Mouse (Mus musculus) hindbrain, postnatal 0 days (tissue): ENCODE measurements around the gene Mettl8. TPM values are rescaled to one million over a fixed set of nuclear protein-coding genes. Genes with fewer than 3 reads are reported as not detected.

ENCODE experiments used
- ATAC-seq: fragments of 200-750 bp; cut with Nextera tagmentation; 2 replicates; pipeline ENCODE4 v1.8.0; 2017; ENCODE audit warnings: mild to moderate bottlenecking, moderate TSS enrichment, moderate library complexity
- DNase-seq: peaks from one replicate; pipeline ENCODE4 v3.0.0-alpha.2; 2015; ENCODE audit warnings: low spot score
- H3K27ac ChIP-seq: fragments of 300-500 bp; sonication (generic); 2 replicates; pipeline ENCODE4 v1.5.1; 2014; ENCODE audit warnings: mild to moderate bottlenecking
- H3K27me3 ChIP-seq: fragments of 300-500 bp; sonication (generic); 2 replicates; pipeline ENCODE4 v1.6.1; 2014; ENCODE audit warnings: low read length, mixed read lengths; ENCODE audit not compliant: insufficient read depth
- H3K36me3 ChIP-seq: fragments of 300-500 bp; sonication (generic); 2 replicates; pipeline ENCODE4 v1.6.1; 2014; ENCODE audit warnings: low read length, mixed read lengths; ENCODE audit not compliant: insufficient read depth
- H3K4me1 ChIP-seq: fragments of 300-500 bp; sonication (generic); 2 replicates; pipeline ENCODE4 v1.6.1; 2014; ENCODE audit warnings: antibody characterized with exemption, low read length, mixed read lengths; ENCODE audit not compliant: insufficient read depth
- H3K4me2 ChIP-seq: fragments of 300-500 bp; sonication (generic); 2 replicates; pipeline ENCODE4 v1.6.1; 2014; ENCODE audit warnings: low read depth, mild to moderate bottlenecking, low read length, moderate library complexity, mixed read lengths
- H3K4me3 ChIP-seq: fragments of 300-500 bp; sonication (generic); 2 replicates; pipeline ENCODE4 v1.5.1; 2014; ENCODE audit warnings: low read length
- H3K9ac ChIP-seq: fragments of 300-500 bp; sonication (generic); replicated peaks from 2 replicates; pipeline ENCODE4 v1.6.1; 2014; ENCODE audit warnings: mild to moderate bottlenecking, low read length, moderate library complexity, mixed read lengths
- H3K9me3 ChIP-seq: fragments of 300-500 bp; sonication (generic); 2 replicates; pipeline ENCODE4 v1.6.1; 2016; ENCODE audit warnings: low read length, mixed read lengths
- CTCF ChIP-seq: IDR thresholded peaks from 2 replicates; pipeline ENCODE4 v1.5.1; 2016; ENCODE audit warnings: antibody characterized with exemption, control low read depth, low read depth
- whole genome bisulfite sequencing: fragments of 180-500 bp; shearing (Covaris S2); extraction: QIAGEN DNeasy Blood & Tissue Kit; methylation state at CpG from one replicate; pipeline ENCODE4 v1.1.7; 2014; 5-methylcytosine and 5-hydroxymethylcytosine counted together
- polyA plus RNA-seq: library from polyadenylated mRNA; unstranded; fragments of >200 nt; fragmentation: Nextera tagmentation; extraction: Ambion mirVana; gene quantifications from 2 replicates; pipeline ENCODE4 v1.2.1, GENCODE M21; 2015
- total RNA-seq: library from RNA; depleted of rRNA; stranded (reverse); fragments of >200 nt; gene quantifications from 2 replicates; pipeline ENCODE4 v1.2.3, GENCODE M21; 2014; rRNA removed

Mettl8 gene
- total and polyA plus RNA-seq, 2 experiments from 2014 or later = 7.9 to 8.1 TPM

- DNase-seq (no peak), ATAC-seq (no peak)
- Histone ChIP-seq H3K36me3 (no peaks in the 10 kb centered on the region), H3K27ac (no peak overlapping the region), H3K9me3 (no peaks in the 10 kb centered on the region), H3K27me3 (no peaks in the 10 kb centered on the region), H3K4me3 (no peak overlapping the region), H3K4me2 (no peak overlapping the region), H3K4me1 (no peaks in the 10 kb centered on the region), H3K9ac (no peak overlapping the region)
- WGBS = 81% methylated on average over 11 of the region's 11 CpGs
- no peak for TF ChIP-seq CTCF
Observed at GRCm38 (mm10) chr2:70930631-70931288, 124.6 kb downstream of the Mettl8 start.

- Histone ChIP-seq H3K4me1 (no peaks in the 10 kb centered on the region), H3K4me3 (no peak overlapping the region), H3K4me2 (no peak overlapping the region), H3K27ac (no peak overlapping the region), H3K27me3 (no peaks in the 10 kb centered on the region), H3K36me3 (no peaks in the 10 kb centered on the region), H3K9me3 (no peaks in the 10 kb centered on the region), H3K9ac (no peak overlapping the region)
- no peak for TF ChIP-seq CTCF
- ATAC-seq (no peak), DNase-seq (no peak)
- WGBS = 71% methylated on average over 11 of the region's 11 CpGs
Observed at GRCm38 (mm10) chr2:70929714-70930113, 125.7 kb downstream of the Mettl8 start.

GRCm38 (mm10) chr2:70924049-70924448 is 131.3 kb downstream of the Mettl8 start:
- no peak for ATAC-seq
- Histone ChIP-seq H3K9me3 (no peaks in the 10 kb centered on the region), H3K4me2 (no peak overlapping the region), H3K27ac (no peak overlapping the region), H3K4me1 (no peaks in the 10 kb centered on the region), H3K36me3 (no peaks in the 10 kb centered on the region), H3K27me3 (no peaks in the 10 kb centered on the region), H3K4me3 (no peak overlapping the region), H3K9ac (no peak overlapping the region)
- DNase-seq = no peak
- WGBS = 95% methylated on average over 1 of the region's 1 CpGs
- no peak for TF ChIP-seq CTCF

GRCm38 (mm10) chr2:70922814-70923213 is 132.6 kb downstream of the Mettl8 start:
- Histone ChIP-seq H3K27me3 (no peaks in the 10 kb centered on the region), H3K4me3 (no peak overlapping the region)
- TF ChIP-seq CTCF = no peak

GRCm38 (mm10) chr2:70920937-70921596 is 134.3 kb downstream of the Mettl8 start:
- no peak for TF ChIP-seq CTCF
- 55% methylated on average over 8 of the region's 8 CpGs for WGBS
- Histone ChIP-seq H3K4me1 (no peaks in the 10 kb centered on the region), H3K9ac (no peak overlapping the region), H3K36me3 (no peaks in the 10 kb centered on the region), H3K4me2 (no peak overlapping the region), H3K27me3 (no peaks in the 10 kb centered on the region), H3K4me3 (no peak overlapping the region), H3K9me3 (no peaks in the 10 kb centered on the region), H3K27ac (no peak overlapping the region)
- no peak for ATAC-seq
- DNase-seq = no peak

More at GRCm38 (mm10) chr2:70922814-70923213, 132.6 kb downstream of the Mettl8 start:
- no peak overlapping the region for H3K9ac ChIP-seq
- 80% methylated on average over 6 of the region's 6 CpGs for WGBS
- no peaks in the 10 kb centered on the region for H3K36me3 ChIP-seq
- no peak overlapping the region for H3K27ac ChIP-seq
- H3K9me3 ChIP-seq = no peaks in the 10 kb centered on the region
- DNase-seq (no peak), ATAC-seq (no peak)
- no peaks in the 10 kb centered on the region for H3K4me1 ChIP-seq
- no peak overlapping the region for H3K4me2 ChIP-seq

- Histone ChIP-seq H3K4me1 (no peaks in the 10 kb centered on the region), H3K4me2 (no peak overlapping the region), H3K9ac (no peak overlapping the region), H3K27ac (no peak overlapping the region), H3K4me3 (no peak overlapping the region), H3K27me3 (no peaks in the 10 kb centered on the region), H3K36me3 (no peaks in the 10 kb centered on the region), H3K9me3 (no peaks in the 10 kb centered on the region)
- TF ChIP-seq CTCF = no peak
- ATAC-seq (no peak), DNase-seq (no peak)
- WGBS = 49% methylated on average over 2 of the region's 2 CpGs
Observed at GRCm38 (mm10) chr2:70919913-70920522, 135.4 kb downstream of the Mettl8 start.

GRCm38 (mm10) chr2:70918516-70918915 is 136.9 kb downstream of the Mettl8 start:
- ATAC-seq = no peak
- H3K4me3 ChIP-seq = no peak overlapping the region

More at GRCm38 (mm10) chr2:70918516-70918915, 136.9 kb downstream of the Mettl8 start:
- Histone ChIP-seq H3K27me3 (no peaks in the 10 kb centered on the region), H3K36me3 (no peaks in the 10 kb centered on the region), H3K9me3 (no peaks in the 10 kb centered on the region), H3K27ac (no peak overlapping the region), H3K4me2 (no peak overlapping the region), H3K9ac (no peak overlapping the region), H3K4me1 (no peaks in the 10 kb centered on the region)
- WGBS = 77% methylated on average over 2 of the region's 2 CpGs
- TF ChIP-seq CTCF = no peak
- no peak for DNase-seq

Other genes with a start within 250 kb of the Mettl8 start
- 17.3 and 22.8 TPM in 2 replicates for gene Tlk1, start 229.9 kb downstream of the Mettl8 start, total RNA-seq
- gene Tlk1, start 229.9 kb downstream of the Mettl8 start, polyA plus RNA-seq = 23.8 and 27.0 TPM in 2 replicates
- gene Dcaf17, start 255 bp downstream of the Mettl8 start, total RNA-seq = 8.5 and 12.3 TPM in 2 replicates
- 20.5 and 21.7 TPM in 2 replicates for gene Dcaf17, start 255 bp downstream of the Mettl8 start, polyA plus RNA-seq
- 11.3 and 13.5 TPM in 2 replicates for gene Cybrd1, start 62.3 kb upstream of the Mettl8 start, total RNA-seq
- 4.0 and 4.5 TPM in 2 replicates for gene Cybrd1, start 62.3 kb upstream of the Mettl8 start, polyA plus RNA-seq
- gene Dync1i2, start 156.1 kb upstream of the Mettl8 start, total RNA-seq = 108 and 126 TPM in 2 replicates
- gene Dync1i2, start 156.1 kb upstream of the Mettl8 start, polyA plus RNA-seq = 164 and 170 TPM in 2 replicates